ENCODE assay signal across 16 mouse cellular contexts in the genomic region with DNA sequence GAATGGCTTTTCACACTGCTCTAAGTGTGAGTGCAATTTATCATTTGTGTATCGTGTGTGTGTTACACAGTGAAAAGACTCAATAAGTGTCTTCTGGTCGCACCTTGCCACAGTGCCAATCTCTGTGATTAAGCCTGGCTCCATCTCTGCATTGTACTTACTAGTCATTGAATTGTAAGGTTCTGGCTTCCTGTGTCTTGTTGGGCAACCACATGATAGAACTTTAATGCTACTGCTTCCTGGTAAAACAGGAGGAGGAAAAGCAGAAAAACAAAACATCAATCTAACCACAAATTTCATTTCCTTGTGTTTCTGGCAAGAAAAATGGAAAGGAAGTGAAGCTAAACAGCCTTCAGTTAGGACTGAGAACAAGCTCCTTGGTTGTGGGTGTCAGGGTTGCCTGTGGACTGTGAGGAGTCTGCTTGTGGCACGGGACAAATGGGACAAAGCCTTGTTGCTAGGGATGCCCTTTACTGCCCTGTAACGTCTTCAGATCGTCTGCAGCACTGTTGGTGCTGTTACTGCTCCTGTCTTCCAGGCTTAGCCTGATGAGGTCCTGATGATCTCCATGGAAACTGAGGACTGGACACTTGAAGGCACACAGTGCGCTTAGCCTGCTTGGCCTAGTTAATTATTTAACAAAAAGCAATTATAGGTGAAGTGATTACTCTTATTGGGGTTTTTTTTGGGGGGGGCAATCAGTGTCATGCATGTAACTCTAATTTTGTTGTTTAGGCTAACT. TPM values are rescaled to one million over a fixed set of nuclear protein-coding genes. Genes with fewer than 3 reads are reported as not detected.
A peak's percentile ranks its signal among the peaks of the same experiment; 100 is the strongest.
DNase-seq lines count a peak whose midpoint lies in the region; ATAC-seq and TF ChIP-seq lines count a peak whose summit lies in the region.
"Had no signal": no experiment of that assay in that cellular context is flagged by ENCODE, and none has a peak within 500 bp of the region (broad histone marks: within the 10 kb centered on the region; RNA-seq: fewer than 3 reads in every experiment).

No protein-coding gene starts in this region.

- no peak for TF ChIP-seq CTCF in gastrocnemius, adult 2 months (IDR thresholded peaks at IDR 0.05)
- no peak for TF ChIP-seq CTCF in spleen, adult 2 months (IDR thresholded peaks at IDR 0.05; ENCODE audit: extremely low read depth, insufficient read depth, insufficient read length, insufficient replicate concordance)
- no peak for TF ChIP-seq CTCF in bone marrow macrophage, adult 2 months (IDR thresholded peaks at IDR 0.05; ENCODE audit: low read depth, low read length)

- intact Hi-C loops in gastrocnemius, adult 2 months (cut with DNase I), result no loop called here

- TF ChIP-seq POLR2A in spleen, adult 2 months (IDR thresholded peaks at IDR 0.05; ENCODE audit: low read depth, low read length), result no peak
- no peak for TF ChIP-seq POLR2A in bone marrow macrophage, adult 2 months (IDR thresholded peaks at IDR 0.05; ENCODE audit: borderline replicate concordance, low read depth, low read length)

- peak; percentile 44 for ATAC-seq in megakaryocyte progenitor cell, adult 5-6 weeks (replicated peaks; ENCODE audit: poor library complexity)
- ATAC-seq in cerebellum, adult (ENCODE audit: insufficient number of reproducible peaks, low FRiP score, low TSS enrichment), result no peak
- ATAC-seq: forebrain, embryonic 16.5 days had no signal

- H3K27ac ChIP-seq in gastrocnemius, adult 2 months, result peak overlapping the region; percentile 10; the same call in 1 of the 2 replicates
- H3K27ac ChIP-seq in spleen, adult 2 months (ENCODE audit: insufficient read depth, low read length), result peak overlapping the region; percentile 63
- peak overlapping the region; percentile 57 for H3K27ac ChIP-seq in bone marrow macrophage, adult 2 months (ENCODE audit: insufficient read depth, low read depth, low read length)
- H3K27ac ChIP-seq: heart, embryonic 10.5 days; left cerebral cortex, adult 2 months; liver, embryonic 13.5 days had no signal

- 53% methylated on average over 6 of the region's 6 CpGs for WGBS in spleen, adult 2 months

- no peak overlapping the region for H3K4me3 ChIP-seq in gastrocnemius, adult 2 months
- no peak overlapping the region for H3K4me3 ChIP-seq in spleen, adult 2 months (ENCODE audit: extremely low read depth, insufficient read depth, insufficient read length)
- H3K4me3 ChIP-seq in bone marrow macrophage, adult 2 months (ENCODE audit: insufficient read depth, low read length), result no peak overlapping the region
- H3K4me3 ChIP-seq: heart, embryonic 10.5 days; left cerebral cortex, adult 2 months; liver, embryonic 13.5 days had no signal

- no peaks in the 10 kb centered on the region for H3K27me3 ChIP-seq in spleen, adult 2 months (ENCODE audit: control insufficient read depth, insufficient read depth, low read length)
- H3K27me3 ChIP-seq: liver, embryonic 13.5 days had no signal

- no peak for DNase-seq in gastrocnemius, adult 2 months
- DNase-seq in gastrocnemius, postnatal 25 days, result no peak
- peak in 1 of 2 experiments; percentile 14 for DNase-seq in spleen, adult 2 months (ENCODE audit: low read depth in 1 of 2, low spot score in 2 of 2)
- DNase-seq in spleen, adult 12 weeks (ENCODE audit: low spot score), result no peak
- DNase-seq in lung, postnatal 36 days, result no peak
- DNase-seq: cerebellum, postnatal 10 days; gastrocnemius, postnatal 10 days; heart, postnatal 14 days; liver, embryonic 13.5 days had no signal

- H3K4me1 ChIP-seq in spleen, adult 2 months (ENCODE audit: control insufficient read depth, insufficient read depth, insufficient read length), result peaks cover 4% of the 10 kb centered on the region; the same call in 1 of the 2 replicates
- H3K4me1 ChIP-seq in bone marrow macrophage, adult 2 months (ENCODE audit: control insufficient read depth, insufficient read depth, low read length), result peaks cover 17% of the 10 kb centered on the region
- H3K4me1 ChIP-seq: heart, embryonic 10.5 days; liver, embryonic 13.5 days had no signal

- H3K36me3 ChIP-seq in spleen, adult 2 months (ENCODE audit: control insufficient read depth, insufficient read depth, low read length), result peaks cover 3% of the 10 kb centered on the region

RNA-seq across cellular contexts. Expression of gene Igsf6, which starts 14.7 kb away (rescaled TPM):
- total RNA-seq in gastrocnemius, adult 2 months (2021), result under 1 TPM; 0.31 to 0.38 TPM
- under 1 TPM; 0.28 to 0.43 TPM for total RNA-seq in gastrocnemius, postnatal 25 days (2021)
- polyA plus RNA-seq in spleen, adult 2 months (2012; rRNA removed), result 5.5 and 5.7 TPM in 2 replicates
- 188 and 191 TPM in 2 replicates for polyA plus RNA-seq in bone marrow macrophage, adult 2 months (2012; ENCODE audit: insufficient read depth, insufficient read length, missing spikeins)
- 415 and 476 TPM in 2 replicates for total RNA-seq in megakaryocyte progenitor cell, adult 5-6 weeks (2015)
- total RNA-seq in megakaryocyte progenitor cell, adult 5-6 weeks (2017), result 342 and 360 TPM in 2 replicates

RNA-seq across cellular contexts. Expression of gene Otoa, which starts 21.8 kb away (rescaled TPM):
- under 1 TPM; 0.31 to 0.61 TPM for total RNA-seq in gastrocnemius, adult 2 months (2021)
- total RNA-seq in gastrocnemius, postnatal 25 days (2021), result under 1 TPM; 0.13 to 0.33 TPM
- 0.02 and 0.05 TPM in 2 replicates for polyA plus RNA-seq in spleen, adult 2 months (2012; rRNA removed)
- polyA plus RNA-seq in bone marrow macrophage, adult 2 months (2012; ENCODE audit: insufficient read depth, insufficient read length, missing spikeins), result not detected in 2 replicates
- 0.05 and 0.07 TPM in 2 replicates for total RNA-seq in megakaryocyte progenitor cell, adult 5-6 weeks (2015)
- 0.12 and 0.20 TPM in 2 replicates for total RNA-seq in megakaryocyte progenitor cell, adult 5-6 weeks (2017)
- polyA plus RNA-seq: embryonic facial prominence, embryonic 11.5 days; forebrain, embryonic 16.5 days; liver, embryonic 13.5 days had no signal

RNA-seq across cellular contexts. Expression of gene Mettl9, which starts 25.4 kb away (rescaled TPM):
- 10 to 100 TPM; 20.3 to 23.5 TPM for total RNA-seq in gastrocnemius, adult 2 months (2021)
- total RNA-seq in gastrocnemius, postnatal 25 days (2021), result 10 to 100 TPM; 20.1 to 21.4 TPM
- polyA plus RNA-seq in spleen, adult 2 months (2012; rRNA removed), result 8.0 and 15.1 TPM in 2 replicates
- polyA plus RNA-seq in bone marrow macrophage, adult 2 months (2012; ENCODE audit: insufficient read depth, insufficient read length, missing spikeins), result 40.7 and 43.4 TPM in 2 replicates
- total RNA-seq in megakaryocyte progenitor cell, adult 5-6 weeks (2015), result 96.6 and 111 TPM in 2 replicates
- total RNA-seq in megakaryocyte progenitor cell, adult 5-6 weeks (2017), result 86.0 and 86.6 TPM in 2 replicates

Comparison
In these comparisons a context has a peak if more than half of its experiments do, and no peak if none do; other contexts are left out.
1. H3K27ac ChIP-seq: peak in every context shown above with its lines; median percentile 63 in spleen, adult 2 months; 57 in bone marrow macrophage, adult 2 months; 10 in gastrocnemius, adult 2 months.
2. RNA of gene Igsf6, which starts 14.7 kb away (total RNA-seq): 342 to 476 TPM in megakaryocyte progenitor cell, adult 5-6 weeks; 0.28 to 0.43 TPM in gastrocnemius, postnatal 25 days and 0.31 to 0.38 TPM in gastrocnemius, adult 2 months; every median in the first group is over 100 times any median in the second.